Mouse (Mus musculus) heart, adult 2 months (tissue): ENCODE measurements around the gene Fndc3b. TPM values are rescaled to one million over a fixed set of nuclear protein-coding genes. Genes with fewer than 3 reads are reported as not detected.

Experiments
- DNase-seq, 2 experiments: peaks; one replicate each; pipeline ENCODE4 v3.0.0; 2021
- H3K27ac ChIP-seq: fragments of 200-600 bp; 2 replicates; pipeline ENCODE4 v1.8.1; 2022
- H3K27me3 ChIP-seq: fragments of 200-500 bp; 2 replicates; pipeline ENCODE4 v1.6.1; 2012; ENCODE audit warnings: mild to moderate bottlenecking, low read length, inconsistent platforms, mixed read lengths; ENCODE audit not compliant: control insufficient read depth, insufficient read depth
- H3K36me3 ChIP-seq: fragments of 200-500 bp; 2 replicates; pipeline ENCODE4 v1.6.1; 2012; ENCODE audit warnings: low read length, inconsistent platforms; ENCODE audit not compliant: control insufficient read depth, insufficient read depth
- H3K4me1 ChIP-seq: fragments of 200-500 bp; 2 replicates; pipeline ENCODE4 v1.6.1; 2011; ENCODE audit warnings: low read length; ENCODE audit not compliant: control insufficient read depth, insufficient read depth
- H3K4me3 ChIP-seq: fragments of 200-600 bp; 2 replicates; pipeline ENCODE4 v1.8.1; 2022
- H3K79me2 ChIP-seq: fragments of 200-500 bp; replicated peaks from 2 replicates; pipeline ENCODE4 v1.6.1; 2012; ENCODE audit warnings: mild to moderate bottlenecking, inconsistent platforms, low read length, moderate library complexity, mixed read lengths; ENCODE audit not compliant: control insufficient read depth, insufficient read depth
- H3K9ac ChIP-seq: fragments of 200-500 bp; 2 replicates; pipeline ENCODE4 v1.6.1; 2012; ENCODE audit warnings: low read depth, mild to moderate bottlenecking, control low read depth, inconsistent platforms, low read length, mixed read lengths
- CTCF ChIP-seq: fragments of 200-600 bp; IDR thresholded peaks from 2 replicates; pipeline ENCODE4 v1.8.1; 2022; ENCODE audit warnings: antibody characterized with exemption, mild to moderate bottlenecking, moderate library complexity
- EP300 ChIP-seq: fragments of 200-500 bp; IDR thresholded peaks from 2 replicates; pipeline ENCODE4 v1.6.1; 2011; ENCODE audit warnings: low read depth, low read length, control low read depth; ENCODE audit not compliant: insufficient read depth
- POLR2A ChIP-seq: fragments of 200-500 bp; IDR thresholded peaks from 2 replicates; pipeline ENCODE4 v1.6.1; 2011; ENCODE audit warnings: mild to moderate bottlenecking, low read depth, low read length, control low read depth; ENCODE audit not compliant: insufficient read depth
- WGBS: fragments of 180-500 bp; shearing (Covaris S2); methylation state at CpG from one replicate; pipeline ENCODE4 v1.1.7; 2018; 5-methylcytosine and 5-hydroxymethylcytosine counted together
- intact Hi-C: fragments of 180-260 bp; cut with DNase I; formaldehyde crosslinking; loops from one replicate; pipeline ENCODE4 v1.15.1; 2025
- polyA plus RNA-seq: library from polyadenylated mRNA; depleted of rRNA; stranded (reverse); fragments of >200 nt; gene quantifications from 2 replicates; pipeline ENCODE4 v1.2.3, GENCODE M21; 2012
- total RNA-seq, 2 experiments: library from RNA; stranded (reverse); gene quantifications; 2 replicates each; pipeline ENCODE4 v1.2.3; 2021

The Fndc3b gene
- total and polyA plus RNA-seq, 3 experiments, result 15.3 to 57.4 (median 52.1) TPM

- Histone ChIP-seq H3K4me3 (no peak overlapping the region), H3K36me3 (peaks cover 1% of the 10 kb centered on the region; the same call in 1 of the 2 replicates), H3K9ac (no peak overlapping the region), H3K79me2 (no peaks in the 10 kb centered on the region), H3K4me1 (peaks cover 11% of the 10 kb centered on the region), H3K27ac (no peak overlapping the region; the same call in 1 of the 2 replicates), H3K27me3 (no peaks in the 10 kb centered on the region)
- intact Hi-C loops, result no loop called here
- TF ChIP-seq EP300 (no peak), POLR2A (no peak), CTCF (no peak)
- 61% methylated on average over 6 of the region's 6 CpGs for WGBS
- no peak for DNase-seq
Observed at GRCm38 (mm10) chr3:27491821-27492220, 219.3 kb downstream of the Fndc3b start.

GRCm38 (mm10) chr3:27491367-27491766 lies 219.7 kb downstream of the Fndc3b start:
- peaks cover 1% of the 10 kb centered on the region; the same call in 1 of the 2 replicates for H3K36me3 ChIP-seq
- DNase-seq, result no peak
- H3K4me3 ChIP-seq, result no peak overlapping the region
- H3K27ac ChIP-seq, result peak overlapping the region; percentile 38; the same call in 1 of the 2 replicates
- WGBS, result 68% methylated on average over 8 of the region's 8 CpGs
- intact Hi-C loops, result no loop called here
- no peak overlapping the region for H3K9ac ChIP-seq
- H3K27me3 ChIP-seq, result no peaks in the 10 kb centered on the region
- H3K79me2 ChIP-seq, result no peaks in the 10 kb centered on the region
- peaks cover 11% of the 10 kb centered on the region for H3K4me1 ChIP-seq
- TF ChIP-seq POLR2A (no peak), CTCF (no peak), EP300 (no peak)

GRCm38 (mm10) chr3:27490891-27491290 lies 220.2 kb downstream of the Fndc3b start:
- DNase-seq, result no peak
- TF ChIP-seq CTCF (no peak), EP300 (no peak), POLR2A (no peak)
- no peak overlapping the region for H3K4me3 ChIP-seq
- H3K36me3 ChIP-seq, result peaks cover 1% of the 10 kb centered on the region; the same call in 1 of the 2 replicates
- intact Hi-C loops, result no loop called here
- 63% methylated on average over 9 of the region's 9 CpGs for WGBS
- no peak overlapping the region for H3K9ac ChIP-seq
- no peaks in the 10 kb centered on the region for H3K79me2 ChIP-seq
- peak overlapping the region; percentile 38; the same call in 1 of the 2 replicates for H3K27ac ChIP-seq
- H3K4me1 ChIP-seq, result peaks cover 11% of the 10 kb centered on the region
- no peaks in the 10 kb centered on the region for H3K27me3 ChIP-seq

- no peak for DNase-seq
Observed at GRCm38 (mm10) chr3:27489550-27489949, 221.6 kb downstream of the Fndc3b start.

GRCm38 (mm10) chr3:27485141-27485540 lies 226.0 kb downstream of the Fndc3b start:
- WGBS, result 88% methylated on average over 4 of the region's 4 CpGs
- TF ChIP-seq POLR2A (no peak), CTCF (no peak), EP300 (no peak)

More at GRCm38 (mm10) chr3:27489550-27489949, 221.6 kb downstream of the Fndc3b start:
- Histone ChIP-seq H3K4me1 (peaks cover 11% of the 10 kb centered on the region), H3K27me3 (no peaks in the 10 kb centered on the region), H3K4me3 (no peak overlapping the region), H3K27ac (peak overlapping the region; percentile 10), H3K36me3 (peaks cover 1% of the 10 kb centered on the region; the same call in 1 of the 2 replicates), H3K79me2 (no peaks in the 10 kb centered on the region), H3K9ac (no peak overlapping the region)
- TF ChIP-seq CTCF (no peak), POLR2A (no peak), EP300 (no peak)
- intact Hi-C loops, result no loop called here
- 50% methylated on average over 6 of the region's 6 CpGs for WGBS

GRCm38 (mm10) chr3:27484698-27485097 lies 226.4 kb downstream of the Fndc3b start:
- intact Hi-C loops, result no loop called here
- TF ChIP-seq CTCF (no peak), EP300 (no peak), POLR2A (no peak)
- H3K4me1 ChIP-seq, result no peaks in the 10 kb centered on the region; the same call in 1 of the 2 replicates
- DNase-seq, result no peak
- 72% methylated on average over 3 of the region's 3 CpGs for WGBS
- no peak overlapping the region for H3K9ac ChIP-seq
- no peak overlapping the region for H3K27ac ChIP-seq
- H3K79me2 ChIP-seq, result no peaks in the 10 kb centered on the region
- no peak overlapping the region for H3K4me3 ChIP-seq
- H3K36me3 ChIP-seq, result no peaks in the 10 kb centered on the region
- H3K27me3 ChIP-seq, result no peaks in the 10 kb centered on the region

More at GRCm38 (mm10) chr3:27485141-27485540, 226.0 kb downstream of the Fndc3b start:
- no peak overlapping the region for H3K4me3 ChIP-seq
- H3K79me2 ChIP-seq, result no peaks in the 10 kb centered on the region
- no peaks in the 10 kb centered on the region for H3K36me3 ChIP-seq
- DNase-seq, result no peak
- intact Hi-C loops, result no loop called here
- H3K27me3 ChIP-seq, result no peaks in the 10 kb centered on the region
- no peak overlapping the region for H3K9ac ChIP-seq
- H3K27ac ChIP-seq, result no peak overlapping the region
- peaks cover 3% of the 10 kb centered on the region for H3K4me1 ChIP-seq

GRCm38 (mm10) chr3:27483762-27484161 lies 227.3 kb downstream of the Fndc3b start:
- Histone ChIP-seq H3K9ac (no peak overlapping the region), H3K4me1 (peaks cover 1% of the 10 kb centered on the region), H3K36me3 (no peaks in the 10 kb centered on the region), H3K27ac (no peak overlapping the region), H3K79me2 (no peaks in the 10 kb centered on the region), H3K27me3 (no peaks in the 10 kb centered on the region), H3K4me3 (no peak overlapping the region)
- no peak for DNase-seq
- intact Hi-C loops, result no loop called here
- 85% methylated on average over 10 of the region's 10 CpGs for whole genome bisulfite sequencing
- TF ChIP-seq POLR2A, result no peak
- no peak for TF ChIP-seq EP300
- TF ChIP-seq CTCF, result no peak
